Mouse (Mus musculus) midbrain, embryonic 11.5 days (tissue): ENCODE data around the gene Elof1. TPM values are rescaled to one million over a fixed set of nuclear protein-coding genes. Genes with fewer than 3 reads are reported as not detected.
A peak's percentile ranks its signal among the peaks of the same experiment; 100 is the strongest.

Experiments
- ATAC-seq: fragments of 200-750 bp; cut with Nextera tagmentation; 2 replicates; pipeline ENCODE4 v1.8.0; 2017; ENCODE audit warnings: moderate TSS enrichment, moderate library complexity; ENCODE audit not compliant: low FRiP score
- DNase-seq: peaks from one replicate; pipeline ENCODE4 v3.0.0; 2015; ENCODE audit warnings: low spot score; ENCODE audit errors: missing footprints
- H3K27ac ChIP-seq: fragments of 300-500 bp; sonication (generic); 2 replicates; pipeline ENCODE4 v1.5.1; 2014; ENCODE audit warnings: low read depth, low read length
- H3K27me3 ChIP-seq: fragments of 300-500 bp; sonication (generic); 2 replicates; pipeline ENCODE4 v1.6.1; 2014; ENCODE audit warnings: mild to moderate bottlenecking, low read length, moderate library complexity, mixed read lengths; ENCODE audit not compliant: control insufficient read depth, insufficient read depth
- H3K36me3 ChIP-seq: fragments of 300-500 bp; sonication (generic); 2 replicates; pipeline ENCODE4 v1.6.1; 2014; ENCODE audit warnings: mild to moderate bottlenecking, low read length, moderate library complexity, mixed read lengths; ENCODE audit not compliant: control insufficient read depth, insufficient read depth
- H3K4me1 ChIP-seq: fragments of 300-500 bp; sonication (generic); 2 replicates; pipeline ENCODE4 v1.6.1; 2014; ENCODE audit warnings: low read length; ENCODE audit not compliant: control insufficient read depth, insufficient read depth
- H3K4me2 ChIP-seq: fragments of 300-500 bp; sonication (generic); 2 replicates; pipeline ENCODE4 v1.6.1; 2014; ENCODE audit warnings: mild to moderate bottlenecking, moderate library complexity
- H3K4me3 ChIP-seq: fragments of 300-500 bp; sonication (generic); 2 replicates; pipeline ENCODE4 v1.5.1; 2014; ENCODE audit warnings: low read depth, low read length
- H3K9ac ChIP-seq: fragments of 300-500 bp; sonication (generic); 2 replicates; pipeline ENCODE4 v1.6.1; 2014; ENCODE audit warnings: low read length
- H3K9me3 ChIP-seq: fragments of 300-500 bp; sonication (generic); 2 replicates; pipeline ENCODE4 v1.6.1; 2016; ENCODE audit warnings: low read length; ENCODE audit not compliant: control insufficient read depth
- WGBS: fragments of 180-500 bp; shearing (Covaris S2); extraction: QIAGEN DNeasy Blood & Tissue Kit; methylation state at CpG from one replicate; pipeline ENCODE4 v1.1.7; 2014; 5-methylcytosine and 5-hydroxymethylcytosine counted together
- polyA plus RNA-seq: library from polyadenylated mRNA; unstranded; fragments of >200 nt; fragmentation: Nextera tagmentation; extraction: Ambion mirVana; gene quantifications from 2 replicates; pipeline ENCODE4 v1.2.1, GENCODE M21; 2014

Elof1 gene
- polyA plus RNA-seq, 1 experiment from 2014 or later = 225 TPM

DNA sequence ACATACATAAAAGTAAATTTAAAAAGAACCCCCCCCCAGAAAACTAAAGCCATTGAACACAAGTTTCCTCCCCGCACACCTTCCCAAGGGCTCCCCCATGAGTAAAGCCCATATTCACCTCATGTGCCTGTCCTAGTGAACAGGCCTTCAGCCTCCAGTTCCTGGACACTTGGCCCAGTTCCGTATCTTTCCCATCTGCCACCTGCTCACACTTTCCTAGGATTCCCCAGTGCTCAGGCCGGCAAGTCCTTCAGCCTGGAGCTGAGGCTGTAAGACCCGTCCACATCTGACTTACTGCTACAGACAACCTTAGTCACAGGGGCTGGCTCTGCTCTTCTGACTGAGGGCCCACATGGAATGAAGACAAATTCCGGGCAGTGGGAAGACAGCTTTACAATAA is 22.8 kb upstream of the Elof1 start:
- Histone ChIP-seq H3K36me3 (no peaks in the 10 kb centered on the region), H3K4me3 (no peak overlapping the region), H3K27ac (no peak overlapping the region), H3K4me1 (peaks cover 7% of the 10 kb centered on the region; the same call in 1 of the 2 replicates), H3K27me3 (no peaks in the 10 kb centered on the region), H3K9me3 (no peaks in the 10 kb centered on the region), H3K9ac (no peak overlapping the region), H3K4me2 (no peak overlapping the region)
- DNase-seq (no peak), ATAC-seq (no peak)
- 92% methylated on average over 5 of the region's 5 CpGs for WGBS

DNA sequence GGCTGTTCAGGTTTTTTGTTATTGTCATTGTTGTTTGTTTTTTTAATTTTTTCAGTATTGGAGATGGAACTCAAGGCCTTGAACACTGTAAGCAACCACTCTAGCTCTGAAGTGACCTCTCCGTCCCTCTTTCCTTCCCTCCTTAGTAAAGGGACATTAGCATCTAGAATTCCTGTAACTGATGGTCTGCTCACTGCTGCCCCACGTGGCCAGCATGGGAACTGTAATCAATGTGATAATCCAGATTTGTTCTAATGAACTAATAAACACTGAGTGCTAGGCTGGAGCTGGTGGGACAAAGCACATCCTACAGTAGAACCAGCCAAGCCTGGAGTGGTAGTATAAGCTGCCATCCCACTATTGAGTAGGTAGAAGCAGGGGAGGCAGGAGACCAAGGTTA is 21.5 kb upstream of the Elof1 start:
- WGBS = 21% methylated on average over 2 of the region's 2 CpGs
- Histone ChIP-seq H3K4me1 (peaks cover 7% of the 10 kb centered on the region; the same call in 1 of the 2 replicates), H3K9ac (no peak overlapping the region), H3K27ac (no peak overlapping the region), H3K36me3 (no peaks in the 10 kb centered on the region), H3K4me2 (no peak overlapping the region), H3K27me3 (no peaks in the 10 kb centered on the region), H3K9me3 (no peaks in the 10 kb centered on the region), H3K4me3 (no peak overlapping the region)
- ATAC-seq (no peak), DNase-seq (peak; percentile 90)

DNA sequence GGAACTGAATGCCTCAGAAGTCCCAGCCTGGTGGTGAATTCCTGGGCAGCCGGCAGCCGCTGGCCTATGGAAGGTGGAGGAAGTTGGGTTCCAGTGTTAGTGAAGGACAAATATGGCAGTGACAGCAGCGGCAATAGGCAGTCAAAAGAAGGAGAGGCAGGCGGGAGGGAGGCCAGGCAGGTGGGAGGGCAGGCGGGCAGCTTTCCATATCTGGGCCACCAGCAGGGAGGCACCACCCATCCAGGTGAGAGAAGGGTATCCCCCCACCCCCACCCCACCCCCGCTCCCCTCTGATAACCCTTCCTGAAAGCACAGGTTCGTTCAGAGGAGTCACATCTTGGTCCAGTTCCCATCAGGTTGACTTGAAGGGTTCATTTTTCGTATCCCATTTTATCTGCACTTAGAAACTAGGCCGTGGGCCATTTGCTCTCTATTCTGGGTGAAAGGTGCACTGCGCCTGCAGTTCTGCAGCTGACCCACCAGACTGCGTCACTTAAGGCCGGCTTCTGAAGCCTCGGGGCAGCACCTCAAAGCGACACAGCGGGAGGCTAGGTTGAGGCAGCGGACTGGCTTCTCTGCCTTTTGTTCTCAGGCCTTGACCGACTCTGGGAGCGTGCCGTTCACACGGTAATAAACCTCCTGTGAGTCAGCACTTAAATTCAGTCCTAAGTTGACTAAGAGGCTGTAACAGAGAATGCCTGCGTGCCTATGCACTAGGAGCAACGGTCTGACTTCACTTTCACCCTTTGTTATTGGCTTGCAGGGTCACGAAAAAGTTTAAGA is 20.0 kb upstream of the Elof1 start:
- Histone ChIP-seq H3K4me1 (peaks cover 7% of the 10 kb centered on the region; the same call in 1 of the 2 replicates), H3K9ac (peak overlapping the region; percentile 31; the same call in 1 of the 2 replicates), H3K9me3 (no peaks in the 10 kb centered on the region), H3K27me3 (peaks cover 5% of the 10 kb centered on the region), H3K4me2 (peak overlapping the region; percentile 19; the same call in 1 of the 2 replicates), H3K36me3 (no peaks in the 10 kb centered on the region), H3K4me3 (no peak overlapping the region), H3K27ac (no peak overlapping the region)
- WGBS = 12% methylated on average over 23 of the region's 23 CpGs
- peak; percentile 90 for DNase-seq
- ATAC-seq = no peak

DNA sequence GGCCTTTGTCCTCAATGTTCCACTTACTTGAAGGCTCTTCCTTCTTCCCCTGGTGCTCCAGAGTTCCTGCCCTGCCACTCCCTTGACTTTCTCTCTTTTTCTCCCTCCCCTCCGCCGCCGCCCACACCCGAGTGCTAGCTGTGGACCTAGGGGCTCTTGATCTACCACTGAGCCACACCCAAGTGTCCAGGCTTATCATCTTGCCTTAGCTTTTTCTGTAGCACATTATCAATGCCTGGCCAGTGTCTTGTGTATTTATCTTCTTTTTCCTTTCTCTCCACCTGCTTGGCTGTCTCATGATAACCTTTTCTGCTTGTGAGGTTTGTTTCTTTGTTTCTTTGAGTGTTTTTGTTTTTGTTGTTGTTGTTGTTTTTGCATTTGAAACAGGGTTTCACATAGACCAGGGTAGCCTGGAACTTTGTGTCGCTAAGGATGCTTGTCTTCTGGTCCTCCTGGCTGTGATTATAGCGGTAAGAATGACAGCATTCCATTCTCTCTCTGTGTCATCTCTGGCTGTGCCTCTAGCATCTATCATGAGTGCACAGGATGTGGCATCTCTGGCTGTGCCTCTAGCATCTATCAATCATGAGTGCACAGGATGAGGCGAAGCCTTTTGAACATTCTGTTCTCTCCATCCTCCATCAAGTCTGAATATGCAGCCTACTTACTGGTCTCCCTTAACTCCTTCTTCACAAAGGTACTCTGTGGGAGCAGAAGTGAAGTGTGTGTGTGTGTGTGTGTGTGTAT is 18.8 kb upstream of the Elof1 start, which contains the start of gene Acp5:
Gene Acp5, minus strand, starts transcription at position 68 of the 747 bp plus-strand sequence.
- Histone ChIP-seq H3K9me3 (no peaks in the 10 kb centered on the region), H3K4me2 (no peak within 1 kb of the TSS), H3K27me3 (peaks cover 13% of the 10 kb centered on the region), H3K4me1 (peaks cover 7% of the 10 kb centered on the region; the same call in 1 of the 2 replicates), H3K9ac (peak within 1 kb of the TSS; percentile 12; the same call in 1 of the 2 replicates), H3K27ac (no peak within 1 kb of the TSS), H3K4me3 (no peak within 1 kb of the TSS), H3K36me3 (no peaks in the 10 kb centered on the region)
- no peak for DNase-seq
- ATAC-seq = no peak
- 79% methylated on average over 7 of the region's 7 CpGs for WGBS

DNA sequence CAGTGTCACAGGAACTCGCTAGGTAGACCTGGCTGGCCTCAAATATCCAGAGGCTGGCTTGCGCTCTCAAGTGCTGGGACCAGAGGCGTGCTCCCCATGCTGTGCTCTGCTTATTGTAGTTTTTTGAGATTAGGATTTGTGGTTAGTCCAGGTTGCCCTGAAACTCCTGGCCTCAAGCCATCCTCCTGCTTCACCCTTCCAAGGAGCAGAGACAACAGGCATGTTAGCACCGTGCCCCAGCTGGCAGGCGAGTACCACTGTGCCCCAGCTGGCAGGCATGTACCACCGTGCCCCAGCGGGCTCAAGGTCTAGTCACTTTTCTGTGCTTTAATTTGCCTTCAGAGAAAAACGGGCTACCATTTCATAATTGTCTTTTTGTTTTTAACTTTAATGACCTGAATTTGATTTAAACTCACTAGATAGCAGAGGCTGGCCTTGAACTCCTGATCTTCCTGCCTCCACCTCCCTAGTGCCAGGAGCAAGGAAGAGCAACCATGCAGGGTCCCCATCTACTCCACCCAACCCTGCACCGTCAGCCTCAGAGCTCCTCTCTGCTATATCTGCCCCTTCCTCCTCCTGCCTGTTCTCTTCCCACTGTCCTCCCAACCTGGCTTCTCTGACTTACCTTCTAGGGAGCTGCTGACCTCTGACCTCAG is 18.1 kb upstream of the Elof1 start:
- Histone ChIP-seq H3K9ac (0 out of 2 replicates have a peak overlapping the region, but pooled peaks have one; percentile 12), H3K4me2 (no peak overlapping the region), H3K27ac (no peak overlapping the region), H3K4me3 (no peak overlapping the region), H3K9me3 (no peaks in the 10 kb centered on the region), H3K27me3 (peaks cover 13% of the 10 kb centered on the region), H3K4me1 (peaks cover 7% of the 10 kb centered on the region; the same call in 1 of the 2 replicates), H3K36me3 (no peaks in the 10 kb centered on the region)
- no peak for DNase-seq
- no peak for ATAC-seq
- 80% methylated on average over 9 of the region's 9 CpGs for WGBS

DNA sequence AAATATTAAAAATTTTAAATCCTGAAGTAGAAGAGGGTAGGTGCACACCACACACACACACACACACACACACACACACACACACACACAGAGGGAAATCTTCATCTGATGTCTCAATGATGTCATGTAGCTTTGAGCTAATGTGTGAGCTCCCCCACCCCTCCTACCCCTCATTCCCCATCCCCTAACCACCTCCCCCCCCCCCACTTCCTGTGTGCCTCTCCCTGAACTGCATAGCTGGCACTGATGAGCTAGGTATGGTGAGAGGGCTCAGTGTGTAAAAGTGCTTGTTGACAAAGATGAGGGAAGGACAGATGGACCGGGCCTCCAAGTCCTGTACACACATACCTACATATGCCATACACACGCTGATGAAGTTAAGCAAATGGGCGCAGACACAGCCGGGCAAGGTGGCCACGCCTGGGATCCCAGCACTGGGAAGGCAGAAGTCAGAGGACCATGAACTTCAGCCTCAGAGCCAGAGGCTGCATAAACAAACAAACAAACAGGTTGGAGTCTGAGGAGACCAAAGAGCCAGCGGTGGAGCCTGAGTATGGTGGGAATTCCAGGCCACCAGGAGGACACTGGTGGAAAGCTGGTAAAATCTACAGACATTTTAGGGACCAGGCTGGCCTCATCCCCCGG is 17.4 kb upstream of the Elof1 start:
- WGBS = 87% methylated on average over 7 of the region's 7 CpGs
- Histone ChIP-seq H3K27me3 (peaks cover 15% of the 10 kb centered on the region), H3K4me3 (no peak overlapping the region), H3K27ac (no peak overlapping the region), H3K4me2 (no peak overlapping the region), H3K9me3 (no peaks in the 10 kb centered on the region), H3K36me3 (no peaks in the 10 kb centered on the region), H3K9ac (no peak overlapping the region; the same call in 1 of the 2 replicates), H3K4me1 (peaks cover 7% of the 10 kb centered on the region; the same call in 1 of the 2 replicates)
- no peak for DNase-seq
- no peak for ATAC-seq

DNA sequence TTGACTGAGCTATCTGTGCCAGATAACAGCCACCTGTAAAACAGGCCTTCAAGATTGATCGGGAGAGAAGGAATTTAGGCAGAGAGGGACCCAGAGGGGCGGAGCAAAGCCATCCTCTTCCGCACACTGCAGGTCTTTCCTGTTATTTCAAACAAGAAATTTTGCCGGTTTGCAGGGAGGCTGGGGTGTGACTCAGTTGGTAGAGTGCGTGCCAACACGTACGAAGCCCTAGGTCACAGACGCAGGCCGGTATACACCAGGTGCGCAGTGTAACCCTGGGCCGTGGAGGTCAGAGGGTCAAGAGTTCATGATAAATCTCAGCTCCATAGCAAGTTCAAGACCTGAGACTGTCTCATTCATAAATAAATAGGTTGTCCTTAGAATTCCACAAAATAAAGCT is 15.2 kb upstream of the Elof1 start:
- H3K27me3 ChIP-seq = peaks cover 15% of the 10 kb centered on the region
- no peaks in the 10 kb centered on the region for H3K9me3 ChIP-seq
- DNase-seq = peak; percentile 47
- H3K4me3 ChIP-seq = no peak overlapping the region
- ATAC-seq = no peak
- H3K4me1 ChIP-seq = peaks cover 4% of the 10 kb centered on the region; the same call in 1 of the 2 replicates
- H3K27ac ChIP-seq = no peak overlapping the region
- no peaks in the 10 kb centered on the region for H3K36me3 ChIP-seq
- 50% methylated on average over 11 of the region's 11 CpGs for WGBS
- H3K4me2 ChIP-seq = no peak overlapping the region
- no peak overlapping the region for H3K9ac ChIP-seq

DNA sequence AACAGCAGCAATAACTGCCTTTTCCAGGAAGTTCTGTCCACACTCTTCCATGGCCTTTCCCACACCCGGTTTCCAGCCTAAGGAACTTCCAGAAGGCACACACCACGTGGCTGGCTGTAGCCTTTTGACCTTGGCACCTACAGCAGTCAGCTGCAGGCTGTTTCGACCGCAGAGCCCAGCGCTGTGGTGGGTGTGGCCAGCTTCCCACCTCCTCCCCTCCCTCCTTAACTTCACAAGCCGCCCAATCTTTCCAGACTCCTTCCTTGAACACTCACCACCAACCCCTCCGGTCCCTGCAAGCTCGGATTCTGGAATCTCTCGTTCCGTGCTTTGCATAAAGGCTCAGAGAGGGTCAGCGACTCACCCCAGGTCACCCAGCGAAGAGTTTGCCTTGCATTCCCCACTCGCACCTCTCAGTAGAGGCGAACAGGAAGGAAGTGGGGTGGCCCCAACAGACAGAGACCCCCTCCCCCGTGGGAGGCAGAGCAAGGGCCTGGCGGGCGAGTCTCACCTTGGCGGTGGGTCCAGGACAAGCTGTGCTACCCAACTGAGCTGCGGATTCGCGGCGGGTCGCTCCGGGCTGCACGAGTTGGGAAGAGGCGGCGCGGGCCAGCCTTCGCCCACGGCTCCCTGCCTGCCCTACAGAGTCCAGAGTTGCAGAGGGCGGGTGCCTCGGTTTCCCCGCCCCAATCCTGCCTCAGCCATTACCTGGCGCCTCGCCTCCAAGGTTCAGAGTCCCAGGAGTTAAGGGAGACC is 14.4 kb upstream of the Elof1 start:
- Histone ChIP-seq H3K4me2 (peak overlapping the region; percentile 39), H3K9me3 (no peaks in the 10 kb centered on the region), H3K4me3 (peak overlapping the region; percentile 20), H3K4me1 (no peaks in the 10 kb centered on the region), H3K36me3 (no peaks in the 10 kb centered on the region), H3K27me3 (peaks cover 15% of the 10 kb centered on the region), H3K9ac (0 out of 2 replicates have a peak overlapping the region, but pooled peaks have one; percentile 16), H3K27ac (no peak overlapping the region)
- DNase-seq = peak; percentile 82
- 0 out of 2 replicates have a peak, but pooled peaks have one; percentile 24 for ATAC-seq
- 2% methylated on average over 35 of the region's 35 CpGs for WGBS
